Mouse (Mus musculus): ENCODE data around the gene Hacd4. TPM values are rescaled to one million over a fixed set of nuclear protein-coding genes. Genes with fewer than 3 reads are reported as not detected.
A peak's percentile ranks its signal among the peaks of the same experiment; 100 is the strongest.

The Hacd4 gene
- polyA plus RNA-seq, 1 experiment from 2014 or later = 9.2 TPM

GRCm38 (mm10) chr4:88390036-88390435 is 48.7 kb downstream of the Hacd4 start:
- no peak for DNase-seq (ENCODE audit: low spot score)
- Histone ChIP-seq H3K27me3 (ENCODE audit: control insufficient read depth, insufficient read depth, low read length) (no peaks in the 10 kb centered on the region), H3K4me2 (replicated peaks; ENCODE audit: low read depth) (no peak overlapping the region), H3K4me1 (replicated peaks; ENCODE audit: control insufficient read depth, insufficient read depth) (no peaks in the 10 kb centered on the region), H3K27ac (replicated peaks) (no peak overlapping the region), H3K36me3 (ENCODE audit: control insufficient read depth, insufficient read depth, low read length) (no peaks in the 10 kb centered on the region), H3K9ac (ENCODE audit: low read length) (no peak overlapping the region), H3K4me3 (ENCODE audit: low read depth, low read length) (no peak overlapping the region), H3K9me3 (ENCODE audit: control insufficient read depth, low read length) (no peaks in the 10 kb centered on the region)
- ATAC-seq (ENCODE audit: low FRiP score, low TSS enrichment) = no peak
- TF ChIP-seq CTCF (IDR thresholded peaks at IDR 0.05; ENCODE audit: low read depth) (no peak), EP300 (optimal IDR thresholded peaks at IDR 0.05) (no peak)
- WGBS = 79% methylated on average over 1 of the region's 1 CpGs

- Histone ChIP-seq H3K9ac (ENCODE audit: low read length) (no peak overlapping the region), H3K9me3 (ENCODE audit: control insufficient read depth, low read length) (no peaks in the 10 kb centered on the region), H3K4me3 (ENCODE audit: low read depth, low read length) (no peak overlapping the region), H3K36me3 (ENCODE audit: control insufficient read depth, insufficient read depth, low read length) (no peaks in the 10 kb centered on the region), H3K27ac (replicated peaks) (no peak overlapping the region), H3K27me3 (ENCODE audit: control insufficient read depth, insufficient read depth, low read length) (no peaks in the 10 kb centered on the region), H3K4me1 (replicated peaks; ENCODE audit: control insufficient read depth, insufficient read depth) (no peaks in the 10 kb centered on the region), H3K4me2 (replicated peaks; ENCODE audit: low read depth) (no peak overlapping the region)
- ATAC-seq (ENCODE audit: low FRiP score, low TSS enrichment) (no peak), DNase-seq (ENCODE audit: low spot score) (no peak)
- no peak for TF ChIP-seq CTCF (IDR thresholded peaks at IDR 0.05; ENCODE audit: low read depth)
- TF ChIP-seq EP300 (optimal IDR thresholded peaks at IDR 0.05) = no peak
- 84% methylated on average over 18 of the region's 18 CpGs for WGBS
Observed at GRCm38 (mm10) chr4:88372293-88373224, 66.2 kb downstream of the Hacd4 start.

- no peak for ATAC-seq (ENCODE audit: low FRiP score, low TSS enrichment)
- WGBS = 91% methylated on average over 8 of the region's 8 CpGs
- Histone ChIP-seq H3K36me3 (ENCODE audit: control insufficient read depth, insufficient read depth, low read length) (no peaks in the 10 kb centered on the region), H3K9me3 (ENCODE audit: control insufficient read depth, low read length) (no peaks in the 10 kb centered on the region), H3K27me3 (ENCODE audit: control insufficient read depth, insufficient read depth, low read length) (no peaks in the 10 kb centered on the region), H3K27ac (replicated peaks) (no peak overlapping the region), H3K4me3 (ENCODE audit: low read depth, low read length) (no peak overlapping the region), H3K4me2 (replicated peaks; ENCODE audit: low read depth) (no peak overlapping the region), H3K4me1 (replicated peaks; ENCODE audit: control insufficient read depth, insufficient read depth) (no peaks in the 10 kb centered on the region), H3K9ac (ENCODE audit: low read length) (no peak overlapping the region)
- DNase-seq (ENCODE audit: low spot score) = no peak
- TF ChIP-seq EP300 (optimal IDR thresholded peaks at IDR 0.05) = no peak
- no peak for TF ChIP-seq CTCF (IDR thresholded peaks at IDR 0.05; ENCODE audit: low read depth)
Observed at GRCm38 (mm10) chr4:88370819-88371218, 67.9 kb downstream of the Hacd4 start.

GRCm38 (mm10) chr4:88369951-88370350 is 68.8 kb downstream of the Hacd4 start:
- TF ChIP-seq EP300 (optimal IDR thresholded peaks at IDR 0.05) (no peak), CTCF (IDR thresholded peaks at IDR 0.05; ENCODE audit: low read depth) (no peak)

GRCm38 (mm10) chr4:88357431-88357830 is 81.3 kb downstream of the Hacd4 start:
- DNase-seq (ENCODE audit: low spot score) = no peak
- Histone ChIP-seq H3K4me2 (replicated peaks; ENCODE audit: low read depth) (no peak overlapping the region), H3K4me1 (replicated peaks; ENCODE audit: control insufficient read depth, insufficient read depth) (no peaks in the 10 kb centered on the region), H3K27me3 (ENCODE audit: control insufficient read depth, insufficient read depth, low read length) (no peaks in the 10 kb centered on the region), H3K36me3 (ENCODE audit: control insufficient read depth, insufficient read depth, low read length) (no peaks in the 10 kb centered on the region), H3K27ac (replicated peaks) (no peak overlapping the region), H3K4me3 (ENCODE audit: low read depth, low read length) (no peak overlapping the region), H3K9ac (ENCODE audit: low read length) (no peak overlapping the region), H3K9me3 (ENCODE audit: control insufficient read depth, low read length) (no peaks in the 10 kb centered on the region)
- 95% methylated on average over 3 of the region's 3 CpGs for WGBS
- no peak for ATAC-seq (ENCODE audit: low FRiP score, low TSS enrichment)
- TF ChIP-seq EP300 (optimal IDR thresholded peaks at IDR 0.05) (no peak), CTCF (IDR thresholded peaks at IDR 0.05; ENCODE audit: low read depth) (no peak)

More at GRCm38 (mm10) chr4:88369951-88370350, 68.8 kb downstream of the Hacd4 start:
- H3K27ac ChIP-seq (replicated peaks) = no peak overlapping the region
- H3K27me3 ChIP-seq (ENCODE audit: control insufficient read depth, insufficient read depth, low read length) = no peaks in the 10 kb centered on the region
- H3K4me2 ChIP-seq (replicated peaks; ENCODE audit: low read depth) = no peak overlapping the region
- H3K36me3 ChIP-seq (ENCODE audit: control insufficient read depth, insufficient read depth, low read length) = no peaks in the 10 kb centered on the region
- no peaks in the 10 kb centered on the region for H3K4me1 ChIP-seq (replicated peaks; ENCODE audit: control insufficient read depth, insufficient read depth)
- DNase-seq (ENCODE audit: low spot score) (no peak), ATAC-seq (ENCODE audit: low FRiP score, low TSS enrichment) (no peak)
- 89% methylated on average over 6 of the region's 6 CpGs for WGBS
- no peak overlapping the region for H3K4me3 ChIP-seq (ENCODE audit: low read depth, low read length)
- H3K9me3 ChIP-seq (ENCODE audit: control insufficient read depth, low read length) = no peaks in the 10 kb centered on the region
- H3K9ac ChIP-seq (ENCODE audit: low read length) = no peak overlapping the region

- WGBS = 71% methylated on average over 2 of the region's 2 CpGs
- H3K4me3 ChIP-seq (ENCODE audit: low read depth, low read length) = no peak overlapping the region
- DNase-seq (ENCODE audit: low spot score) = no peak
Observed at GRCm38 (mm10) chr4:88356652-88357051, 82.1 kb downstream of the Hacd4 start.

More at GRCm38 (mm10) chr4:88356652-88357051, 82.1 kb downstream of the Hacd4 start:
- H3K9ac ChIP-seq (ENCODE audit: low read length) = no peak overlapping the region
- no peak overlapping the region for H3K4me2 ChIP-seq (replicated peaks; ENCODE audit: low read depth)
- TF ChIP-seq EP300 (optimal IDR thresholded peaks at IDR 0.05) = no peak
- peak; percentile 67 for TF ChIP-seq CTCF (IDR thresholded peaks at IDR 0.05; ENCODE audit: low read depth)
- ATAC-seq (ENCODE audit: low FRiP score, low TSS enrichment) = no peak
- H3K27ac ChIP-seq (replicated peaks) = no peak overlapping the region
- H3K36me3 ChIP-seq (ENCODE audit: control insufficient read depth, insufficient read depth, low read length) = no peaks in the 10 kb centered on the region
- H3K9me3 ChIP-seq (ENCODE audit: control insufficient read depth, low read length) = no peaks in the 10 kb centered on the region
- H3K4me1 ChIP-seq (replicated peaks; ENCODE audit: control insufficient read depth, insufficient read depth) = no peaks in the 10 kb centered on the region
- H3K27me3 ChIP-seq (ENCODE audit: control insufficient read depth, insufficient read depth, low read length) = no peaks in the 10 kb centered on the region

All from stomach, postnatal 0 days (tissue).